Mouse (Mus musculus) liver, adult 2 months (tissue): ENCODE measurements around the gene Iars.

Experiments
- CTCF ChIP-seq: fragments of 200-500 bp; IDR thresholded peaks from 2 replicates; pipeline ENCODE4 v1.5.1; 2011; ENCODE audit warnings: low read depth, low read length, control low read depth
- POLR2A ChIP-seq: fragments of 200-500 bp; IDR thresholded peaks from 2 replicates; pipeline ENCODE4 v1.6.1; 2011; ENCODE audit warnings: low read length, control low read depth; ENCODE audit not compliant: insufficient read depth; ENCODE audit errors: extremely low read depth

DNA sequence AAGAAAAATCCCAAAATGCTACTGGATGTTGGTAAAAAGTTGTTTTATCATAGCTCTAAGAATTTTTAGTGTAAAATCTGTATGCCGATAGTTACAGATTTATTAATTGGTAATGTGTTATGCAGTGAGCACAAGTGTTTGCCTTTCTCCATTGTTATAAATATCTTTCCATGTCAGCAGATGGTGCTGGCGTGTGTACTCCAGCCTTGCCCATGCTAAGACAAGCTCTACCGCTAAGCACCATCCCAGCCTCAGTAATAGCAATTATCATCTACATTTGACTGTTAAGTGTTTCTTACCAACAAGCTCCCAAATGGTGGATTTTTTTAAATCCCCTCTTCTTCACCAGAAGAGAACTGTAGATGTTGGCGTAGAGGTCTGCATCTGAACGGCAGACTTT, 9.2 kb downstream of the Iars start:
- no peak for TF ChIP-seq POLR2A
- TF ChIP-seq CTCF = no peak
